Mouse (Mus musculus) layer of hippocampus, adult 6 months (tissue): ENCODE results near the gene Acox1. TPM values are rescaled to one million over a fixed set of nuclear protein-coding genes. Genes with fewer than 3 reads are reported as not detected.

Experiments
- long read RNA-seq, 2 experiments: library from polyadenylated mRNA; unstranded; transcript quantifications; one replicate each; pipeline ENCODE4 v2.0.0; 2019 to 2020
- polyA plus RNA-seq: library from polyadenylated mRNA; unstranded; fragments of <200 nt; fragmentation: Nextera tagmentation; gene quantifications from 2 replicates; pipeline ENCODE4 v1.2.3, GENCODE M21; 2021

The Acox1 gene
- polyA plus RNA-seq = 85.6 and 87.9 TPM in 2 replicates
- long read RNA-seq, experiment 1, transcript Acox1-201 (14 exons, 3,987 nt) = major isoform, 100 of 149 reads
- long read RNA-seq, experiment 1, partial matches to known transcripts = 27 of 149 reads
- long read RNA-seq, experiment 1, other reads (novel, unspliced or antisense) = 22 of 149 reads
- long read RNA-seq, experiment 2, transcript Acox1-201 (14 exons, 3,987 nt) = major isoform, 560 of 657 reads
- long read RNA-seq, experiment 2, partial matches to known transcripts = 51 of 657 reads
- long read RNA-seq, experiment 2, other reads (novel, unspliced or antisense) = 44 of 657 reads

GRCm38 (mm10) chr11:116198639-116199531 is at the start of gene Acox1, which contains the start of gene Ten1:
Gene Acox1 (minus strand): TSS chr11:116199045.
Gene Ten1 (plus strand): TSS chr11:116198855.

GRCm38 (mm10) chr11:116237742-116238395 is 39.0 kb upstream of the Acox1 start, which contains the start of gene Evpl:
Gene Evpl (minus strand): TSS chr11:116238077.

GRCm38 (mm10) chr11:116167884-116168439 is 30.9 kb downstream of the Acox1 start, which contains the start of gene Fbf1:
Gene Fbf1 (minus strand): TSS chr11:116168166.

GRCm38 (mm10) chr11:116138468-116139138 is 60.2 kb downstream of the Acox1 start, which contains the start of gene Mrpl38:
Gene Mrpl38 (minus strand): TSS chr11:116138868.

GRCm38 (mm10) chr11:116130488-116131205 is 68.2 kb downstream of the Acox1 start, which contains the start of gene Trim65:
Gene Trim65 (minus strand): TSS chr11:116131128.

GRCm38 (mm10) chr11:116127156-116127980 is 71.5 kb downstream of the Acox1 start, which contains the start of gene Trim47:
Gene Trim47 (minus strand): TSS chr11:116127210.

Other genes with a start within 250 kb of the Acox1 start
- 3.2 and 5.2 TPM in 2 replicates for gene Itgb4, start 224.3 kb downstream of the Acox1 start, polyA plus RNA-seq
- 24.3 and 24.9 TPM in 2 replicates for gene Galk1, start 186.3 kb downstream of the Acox1 start, polyA plus RNA-seq
- gene H3f3b, start 171.1 kb downstream of the Acox1 start, polyA plus RNA-seq = 331 and 336 TPM in 2 replicates
- gene Unk, start 168.7 kb downstream of the Acox1 start, polyA plus RNA-seq = 6.5 and 9.1 TPM in 2 replicates
- gene Unc13d, start 121.1 kb downstream of the Acox1 start, polyA plus RNA-seq = 1.4 TPM in 2 replicates
- 285 and 304 TPM in 2 replicates for gene Wbp2, start 112.0 kb downstream of the Acox1 start, polyA plus RNA-seq
- gene Trim47, start 71.8 kb downstream of the Acox1 start, polyA plus RNA-seq = 3.4 and 4.0 TPM in 2 replicates
- 1.7 and 1.8 TPM in 2 replicates for gene Trim65, start 67.9 kb downstream of the Acox1 start, polyA plus RNA-seq
- 70.8 and 78.4 TPM in 2 replicates for gene Mrpl38, start 60.2 kb downstream of the Acox1 start, polyA plus RNA-seq
- 21.4 and 25.0 TPM in 2 replicates for gene Fbf1, start 30.9 kb downstream of the Acox1 start, polyA plus RNA-seq
- gene Ten1, start 190 bp downstream of the Acox1 start, polyA plus RNA-seq = 106 and 115 TPM in 2 replicates
- gene Evpl, start 39.0 kb upstream of the Acox1 start, polyA plus RNA-seq = 0.38 and 0.49 TPM in 2 replicates
- 29.3 and 32.2 TPM in 2 replicates for gene Srp68, start 75.2 kb upstream of the Acox1 start, polyA plus RNA-seq
- gene Galr2, start 81.9 kb upstream of the Acox1 start, polyA plus RNA-seq = 0.18 and 0.33 TPM in 2 replicates
- gene Exoc7, start 108.2 kb upstream of the Acox1 start, polyA plus RNA-seq = 45.3 and 58.0 TPM in 2 replicates
- 2.8 and 4.0 TPM in 2 replicates for gene Foxj1, start 136.4 kb upstream of the Acox1 start, polyA plus RNA-seq
- gene Rnf157, start 214.0 kb upstream of the Acox1 start, polyA plus RNA-seq = 29.6 and 31.2 TPM in 2 replicates
- gene Ubald2, start 235.0 kb upstream of the Acox1 start, polyA plus RNA-seq = 4.3 and 6.8 TPM in 2 replicates